Mouse (Mus musculus) CH12.LX (cell line): Measurements from ENCODE around the gene Zswim4. TPM values are rescaled to one million over a fixed set of nuclear protein-coding genes. Genes with fewer than 3 reads are reported as not detected.

Source experiments
- DNase-seq: peaks from one replicate; pipeline ENCODE4 v3.0.0-alpha.2; 2013; ENCODE audit errors: extremely low read depth
- H3K27ac ChIP-seq: 2 replicates; pipeline ENCODE4 v1.5.1; 2012; ENCODE audit warnings: low read depth, mild to moderate bottlenecking, control low read depth, moderate library complexity; ENCODE audit not compliant: insufficient read depth
- H3K27me3 ChIP-seq: replicated peaks from 2 replicates; pipeline ENCODE3; 2012; ENCODE audit warnings: inconsistent platforms
- H3K36me3 ChIP-seq, 2 experiments: replicated peaks in 1 of 2; 2 replicates each; pipeline versions ENCODE3 to v1.6.1; 2012; ENCODE audit warnings: inconsistent platforms in 1 of 2, low read length in 1 of 2, mild to moderate bottlenecking in 1 of 2, mixed read lengths in 1 of 2, moderate library complexity in 1 of 2; ENCODE audit not compliant: control insufficient read depth in 1 of 2, insufficient read depth in 1 of 2
- H3K4me1 ChIP-seq, 2 experiments: 2 replicates each; pipeline ENCODE4 v1.6.1; 2012; ENCODE audit warnings: inconsistent platforms in 1 of 2, moderate library complexity in 1 of 2; ENCODE audit not compliant: insufficient read depth in 2 of 2, control insufficient read depth in 1 of 2
- H3K4me2 ChIP-seq: 2 replicates; pipeline ENCODE4 v1.6.1; 2012; ENCODE audit warnings: low read depth, mild to moderate bottlenecking, control low read depth; ENCODE audit not compliant: poor library complexity, insufficient read depth, severe bottlenecking
- H3K4me3 ChIP-seq, 3 experiments: fragments of 150-350 bp in 1 of 3; sonication (generic) in 1 of 3; replicated peaks in 1 of 3; 2 replicates each; pipeline versions ENCODE3 to v1.5.1; 2011 to 2012; ENCODE audit warnings: low read depth in 2 of 3, low read length in 2 of 3, mild to moderate bottlenecking in 2 of 3, moderate library complexity in 2 of 3, control low read depth in 1 of 3, improper control_type of control experiment in 1 of 3, inconsistent platforms in 1 of 3, mixed read lengths in 1 of 3; ENCODE audit not compliant: poor library complexity in 1 of 3
- H3K79me2 ChIP-seq: replicated peaks from 2 replicates; pipeline ENCODE4 v1.6.1; 2012; ENCODE audit warnings: mild to moderate bottlenecking, moderate library complexity; ENCODE audit not compliant: control insufficient read depth, poor library complexity, insufficient read depth, severe bottlenecking; ENCODE audit errors: extremely low read depth
- H3K9ac ChIP-seq: 2 replicates; pipeline ENCODE4 v1.6.1; 2012; ENCODE audit warnings: low read depth, mild to moderate bottlenecking, control low read depth, moderate library complexity; ENCODE audit not compliant: insufficient read depth
- H3K9me3 ChIP-seq: replicated peaks from 2 replicates; pipeline ENCODE3; 2012; ENCODE audit warnings: low read length, inconsistent platforms, mixed read lengths
- HCFC1 ChIP-seq: IDR thresholded peaks from 2 replicates; pipeline ENCODE4 v1.6.1; 2012; ENCODE audit warnings: low read depth, mild to moderate bottlenecking, inconsistent platforms, low read length, improper control_type of control experiment
- IRF4 ChIP-seq: IDR thresholded peaks from 2 replicates; pipeline ENCODE4 v1.6.1; 2014; ENCODE audit warnings: low read depth, mild to moderate bottlenecking, inconsistent platforms, low read length, improper control_type of control experiment
- NRF1 ChIP-seq: IDR thresholded peaks from 2 replicates; pipeline ENCODE4 v1.6.1; 2014; ENCODE audit warnings: low read depth, mild to moderate bottlenecking, inconsistent platforms, low read length, improper control_type of control experiment, moderate library complexity
- dilution Hi-C: fragments of 300-500 bp; cut with MboI; formaldehyde crosslinking; loops from 2 replicates; pipeline ENCODE4 v1.14.3; 2020; ENCODE audit warnings: low sequenced_read_pairs; ENCODE audit not compliant: extremely low pct_unique_long_range_greater_than_20kb, extremely low pct_ligation_motif_present
- in situ Hi-C: fragments of 300-500 bp; cut with MboI; formaldehyde crosslinking; loops from 3 replicates; pipeline ENCODE4 v1.14.3; 2019; ENCODE audit warnings: low sequenced_read_pairs, low pct_ligation_motif_present, low pct_unique_long_range_greater_than_20kb, mixed read lengths
- polyA plus RNA-seq: library from polyadenylated mRNA; unstranded; fragments of >175 nt; gene quantifications from 2 replicates; pipeline ENCODE4 v1.2.1, GENCODE M21; 2012; ENCODE audit warnings: low read depth; ENCODE audit not compliant: insufficient read length
- total RNA-seq, 2 experiments: library from RNA; depleted of rRNA; stranded (reverse); fragments of 300-350 nt in 1 of 2; fragments of >200 nt in 1 of 2; gene quantifications; 2 replicates each; pipeline ENCODE4 v1.2.3; 2012 to 2014

Zswim4 gene
- total and polyA plus RNA-seq, 3 experiments, result 4.9 to 9.7 (median 9.1) TPM

DNA sequence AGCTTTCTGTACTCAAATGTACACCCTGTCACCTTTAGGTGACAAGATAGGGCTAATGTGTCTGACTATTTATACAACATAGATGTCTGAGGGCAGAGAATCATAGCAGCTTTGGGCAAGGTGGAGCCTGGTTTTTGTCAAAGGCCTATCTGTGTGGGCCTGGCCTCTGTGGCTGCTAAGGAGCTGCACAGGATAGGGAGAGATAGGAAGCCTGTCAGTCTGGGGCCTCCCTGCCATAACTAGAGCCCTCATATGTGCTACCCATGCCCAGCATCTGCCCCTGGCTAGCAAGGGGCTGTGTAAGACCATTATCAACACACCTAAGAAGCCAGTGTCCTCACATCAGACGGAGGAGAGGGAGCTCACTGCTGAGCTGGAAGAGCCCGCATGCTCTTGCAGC, 69.2 kb downstream of the Zswim4 start:
- Histone ChIP-seq H3K4me2 (no peak overlapping the region), H3K27me3 (peaks cover 61% of the 10 kb centered on the region), H3K9me3 (no peaks in the 10 kb centered on the region), H3K4me1 (peaks cover 3 to 8% of the 10 kb centered on the region in 2 experiments; a peak in 3 of 4 replicates), H3K4me3 (no peak overlapping the region), H3K79me2 (no peaks in the 10 kb centered on the region), H3K27ac (no peak overlapping the region), H3K36me3 (no peaks in the 10 kb centered on the region), H3K9ac (no peak overlapping the region)
- dilution Hi-C loops (no loop called here), in situ Hi-C loops (no loop called here)
- TF ChIP-seq NRF1 (no peak), HCFC1 (no peak), IRF4 (no peak)
- DNase-seq, result no peak

Other genes with a start within 250 kb of the Zswim4 start
- gene Samd1, start 239.4 kb downstream of the Zswim4 start, total RNA-seq (2012; rRNA removed), result 54.5 and 62.6 TPM in 2 replicates
- 37.4 and 42.3 TPM in 2 replicates for gene Samd1, start 239.4 kb downstream of the Zswim4 start, total RNA-seq (2014; rRNA removed)
- 38.9 and 42.1 TPM in 2 replicates for gene Samd1, start 239.4 kb downstream of the Zswim4 start, polyA plus RNA-seq
- gene 1700067K01Rik, start 235.6 kb downstream of the Zswim4 start, total RNA-seq (2012; rRNA removed), result 0.38 and 0.80 TPM in 2 replicates
- gene 1700067K01Rik, start 235.6 kb downstream of the Zswim4 start, total RNA-seq (2014; rRNA removed), result not detected in 2 replicates
- 0.55 and 0.67 TPM in 2 replicates for gene 1700067K01Rik, start 235.6 kb downstream of the Zswim4 start, polyA plus RNA-seq
- not detected in 2 replicates for gene 2210011C24Rik, start 224.9 kb downstream of the Zswim4 start, total RNA-seq (2012; rRNA removed)
- gene 2210011C24Rik, start 224.9 kb downstream of the Zswim4 start, total RNA-seq (2014; rRNA removed), result not detected in 2 replicates
- gene 2210011C24Rik, start 224.9 kb downstream of the Zswim4 start, polyA plus RNA-seq, result not detected in 2 replicates
- gene Palm3, start 215.6 kb downstream of the Zswim4 start, total RNA-seq (2012; rRNA removed), result 0.13 TPM in 2 replicates
- gene Palm3, start 215.6 kb downstream of the Zswim4 start, total RNA-seq (2014; rRNA removed), result 0.12 and 0.16 TPM in 2 replicates
- 0.44 and 0.77 TPM in 2 replicates for gene Palm3, start 215.6 kb downstream of the Zswim4 start, polyA plus RNA-seq
- 0.97 and 1.4 TPM in 2 replicates for gene Il27ra, start 194.5 kb downstream of the Zswim4 start, total RNA-seq (2012; rRNA removed)
- 2.1 and 2.3 TPM in 2 replicates for gene Il27ra, start 194.5 kb downstream of the Zswim4 start, total RNA-seq (2014; rRNA removed)
- gene Il27ra, start 194.5 kb downstream of the Zswim4 start, polyA plus RNA-seq, result 2.4 and 3.0 TPM in 2 replicates
- gene Rln3, start 192.1 kb downstream of the Zswim4 start, total RNA-seq (2012; rRNA removed), result not detected in 2 replicates
- gene Rln3, start 192.1 kb downstream of the Zswim4 start, total RNA-seq (2014; rRNA removed), result not detected in 2 replicates
- gene Rln3, start 192.1 kb downstream of the Zswim4 start, polyA plus RNA-seq, result not detected in 2 replicates
- 0.55 and 0.76 TPM in 2 replicates for gene Gm10643, start 171.9 kb downstream of the Zswim4 start, total RNA-seq (2012; rRNA removed)
- gene Gm10643, start 171.9 kb downstream of the Zswim4 start, total RNA-seq (2014; rRNA removed), result 0.39 and 0.42 TPM in 2 replicates
- 0.14 TPM in 1 of 2 replicates, not detected in the other for gene Gm10643, start 171.9 kb downstream of the Zswim4 start, polyA plus RNA-seq
- gene Rfx1, start 170.2 kb downstream of the Zswim4 start, total RNA-seq (2012; rRNA removed), result 9.9 and 10.8 TPM in 2 replicates
- 3.2 and 3.5 TPM in 2 replicates for gene Rfx1, start 170.2 kb downstream of the Zswim4 start, total RNA-seq (2014; rRNA removed)
- gene Rfx1, start 170.2 kb downstream of the Zswim4 start, polyA plus RNA-seq, result 10.7 and 13.1 TPM in 2 replicates
- 44.3 and 47.9 TPM in 2 replicates for gene Dcaf15, start 132.3 kb downstream of the Zswim4 start, total RNA-seq (2012; rRNA removed)
- gene Dcaf15, start 132.3 kb downstream of the Zswim4 start, total RNA-seq (2014; rRNA removed), result 38.5 and 39.3 TPM in 2 replicates
- gene Dcaf15, start 132.3 kb downstream of the Zswim4 start, polyA plus RNA-seq, result 48.3 and 50.7 TPM in 2 replicates
- gene Podnl1, start 111.1 kb downstream of the Zswim4 start, total RNA-seq (2012; rRNA removed), result 0.92 and 0.98 TPM in 2 replicates
- gene Podnl1, start 111.1 kb downstream of the Zswim4 start, total RNA-seq (2014; rRNA removed), result 1.8 and 2.0 TPM in 2 replicates
- 2.8 TPM in 2 replicates for gene Podnl1, start 111.1 kb downstream of the Zswim4 start, polyA plus RNA-seq
- gene Cc2d1a, start 89.1 kb downstream of the Zswim4 start, total RNA-seq (2012; rRNA removed), result 7.8 and 8.2 TPM in 2 replicates
- 2.5 and 2.8 TPM in 2 replicates for gene Cc2d1a, start 89.1 kb downstream of the Zswim4 start, total RNA-seq (2014; rRNA removed)
- gene Cc2d1a, start 89.1 kb downstream of the Zswim4 start, polyA plus RNA-seq, result 10.5 and 11.4 TPM in 2 replicates
- 0.04 TPM in 1 of 2 replicates, not detected in the other for gene 4930432K21Rik, start 89.0 kb downstream of the Zswim4 start, total RNA-seq (2012; rRNA removed)
- gene 4930432K21Rik, start 89.0 kb downstream of the Zswim4 start, total RNA-seq (2014; rRNA removed), result 0.09 TPM in 1 of 2 replicates, not detected in the other
- gene 4930432K21Rik, start 89.0 kb downstream of the Zswim4 start, polyA plus RNA-seq, result not detected in 2 replicates
- gene Nanos3, start 51.8 kb downstream of the Zswim4 start, total RNA-seq (2012; rRNA removed), result not detected in 2 replicates
- not detected in 2 replicates for gene Nanos3, start 51.8 kb downstream of the Zswim4 start, total RNA-seq (2014; rRNA removed)
- gene Nanos3, start 51.8 kb downstream of the Zswim4 start, polyA plus RNA-seq, result not detected in 2 replicates
- 225 and 266 TPM in 2 replicates for gene D8Ertd738e, start 12.7 kb upstream of the Zswim4 start, total RNA-seq (2012; rRNA removed)
- 213 and 228 TPM in 2 replicates for gene D8Ertd738e, start 12.7 kb upstream of the Zswim4 start, total RNA-seq (2014; rRNA removed)
- gene D8Ertd738e, start 12.7 kb upstream of the Zswim4 start, polyA plus RNA-seq, result 217 and 262 TPM in 2 replicates
- gene Mri1, start 20.3 kb upstream of the Zswim4 start, total RNA-seq (2012; rRNA removed), result 51.6 and 58.6 TPM in 2 replicates
- 79.7 and 102 TPM in 2 replicates for gene Mri1, start 20.3 kb upstream of the Zswim4 start, total RNA-seq (2014; rRNA removed)
- 62.1 and 70.8 TPM in 2 replicates for gene Mri1, start 20.3 kb upstream of the Zswim4 start, polyA plus RNA-seq
- 7.8 and 13.2 TPM in 2 replicates for gene Ccdc130, start 33.3 kb upstream of the Zswim4 start, total RNA-seq (2012; rRNA removed)
- gene Ccdc130, start 33.3 kb upstream of the Zswim4 start, total RNA-seq (2014; rRNA removed), result 5.7 and 6.0 TPM in 2 replicates
- gene Ccdc130, start 33.3 kb upstream of the Zswim4 start, polyA plus RNA-seq, result 10.7 and 13.0 TPM in 2 replicates
- gene Cacna1a, start 151.4 kb upstream of the Zswim4 start, total RNA-seq (2012; rRNA removed), result 6.9 and 9.1 TPM in 2 replicates
- 2.6 and 2.7 TPM in 2 replicates for gene Cacna1a, start 151.4 kb upstream of the Zswim4 start, total RNA-seq (2014; rRNA removed)
- 8.2 and 9.4 TPM in 2 replicates for gene Cacna1a, start 151.4 kb upstream of the Zswim4 start, polyA plus RNA-seq